Mouse (Mus musculus): Measurements from ENCODE around the gene Tnfrsf25. TPM values are rescaled to one million over a fixed set of nuclear protein-coding genes. Genes with fewer than 3 reads are reported as not detected.
A peak's percentile ranks its signal among the peaks of the same experiment; 100 is the strongest.

Gene Tnfrsf25
- polyA plus RNA-seq, 1 experiment from 2014 or later: 0.88 TPM

GRCm38 (mm10) chr4:152136112-152136875, 20.6 kb downstream of the Tnfrsf25 start:
- no peak overlapping the region for H3K4me2 ChIP-seq
- H3K36me3 ChIP-seq (ENCODE audit: poor library complexity, severe bottlenecking): no peaks in the 10 kb centered on the region
- H3K9me3 ChIP-seq (replicated peaks): no peaks in the 10 kb centered on the region
- WGBS: 30% methylated on average over 6 of the region's 6 CpGs
- no peak overlapping the region for H3K4me3 ChIP-seq
- H3K27me3 ChIP-seq: peaks cover 84% of the 10 kb centered on the region
- no peak overlapping the region for H3K27ac ChIP-seq
- H3K9ac ChIP-seq: no peak overlapping the region
- peaks cover 26% of the 10 kb centered on the region for H3K4me1 ChIP-seq
- no peak for ATAC-seq

GRCm38 (mm10) chr4:152136876-152137250, 21.1 kb downstream of the Tnfrsf25 start:
- ATAC-seq: no peak
- Histone ChIP-seq H3K9ac (no peak overlapping the region), H3K27me3 (peaks cover 82% of the 10 kb centered on the region), H3K36me3 (ENCODE audit: poor library complexity, severe bottlenecking) (no peaks in the 10 kb centered on the region), H3K4me3 (no peak overlapping the region), H3K27ac (no peak overlapping the region), H3K4me1 (peaks cover 20% of the 10 kb centered on the region), H3K9me3 (replicated peaks) (no peaks in the 10 kb centered on the region), H3K4me2 (no peak overlapping the region)
- WGBS: 98% methylated on average over 2 of the region's 2 CpGs

GRCm38 (mm10) chr4:152138497-152139260, 22.9 kb downstream of the Tnfrsf25 start:
- no peak overlapping the region for H3K9ac ChIP-seq
- H3K27ac ChIP-seq: no peak overlapping the region
- peak overlapping the region; percentile 37 for H3K4me3 ChIP-seq
- peak; percentile 73 for ATAC-seq
- no peaks in the 10 kb centered on the region for H3K36me3 ChIP-seq (ENCODE audit: poor library complexity, severe bottlenecking)
- H3K4me2 ChIP-seq: peak overlapping the region; percentile 65
- no peaks in the 10 kb centered on the region for H3K9me3 ChIP-seq (replicated peaks)
- 3% methylated on average over 51 of the region's 51 CpGs for WGBS
- peaks cover 66% of the 10 kb centered on the region for H3K27me3 ChIP-seq
- H3K4me1 ChIP-seq: peaks cover 11% of the 10 kb centered on the region

GRCm38 (mm10) chr4:152140441-152140840, 24.7 kb downstream of the Tnfrsf25 start:
- no peak overlapping the region for H3K4me3 ChIP-seq
- WGBS: 33% methylated on average over 6 of the region's 6 CpGs
- ATAC-seq: no peak
- no peak overlapping the region for H3K4me2 ChIP-seq
- peaks cover 59% of the 10 kb centered on the region for H3K27me3 ChIP-seq
- H3K9me3 ChIP-seq (replicated peaks): no peaks in the 10 kb centered on the region
- H3K27ac ChIP-seq: no peak overlapping the region
- no peak overlapping the region for H3K9ac ChIP-seq
- peaks cover 11% of the 10 kb centered on the region for H3K4me1 ChIP-seq
- no peaks in the 10 kb centered on the region for H3K36me3 ChIP-seq (ENCODE audit: poor library complexity, severe bottlenecking)

GRCm38 (mm10) chr4:152141521-152142135, 25.9 kb downstream of the Tnfrsf25 start:
- Histone ChIP-seq H3K27me3 (peaks cover 50% of the 10 kb centered on the region), H3K4me3 (no peak overlapping the region), H3K4me2 (no peak overlapping the region), H3K27ac (no peak overlapping the region), H3K36me3 (ENCODE audit: poor library complexity, severe bottlenecking) (no peaks in the 10 kb centered on the region), H3K9me3 (replicated peaks) (no peaks in the 10 kb centered on the region), H3K9ac (no peak overlapping the region), H3K4me1 (peaks cover 11% of the 10 kb centered on the region)
- WGBS: 77% methylated on average over 8 of the region's 8 CpGs
- peak; percentile 34; the same call in 1 of the 2 replicates for ATAC-seq

GRCm38 (mm10) chr4:152143632-152144031, 27.9 kb downstream of the Tnfrsf25 start:
- 22% methylated on average over 1 of the region's 1 CpGs for WGBS
- Histone ChIP-seq H3K27ac (no peak overlapping the region), H3K9ac (no peak overlapping the region), H3K4me2 (no peak overlapping the region), H3K4me3 (no peak overlapping the region), H3K4me1 (peaks cover 4% of the 10 kb centered on the region), H3K36me3 (ENCODE audit: poor library complexity, severe bottlenecking) (no peaks in the 10 kb centered on the region), H3K9me3 (replicated peaks) (no peaks in the 10 kb centered on the region), H3K27me3 (peaks cover 44% of the 10 kb centered on the region)
- no peak for ATAC-seq

GRCm38 (mm10) chr4:152145473-152145872, 29.7 kb downstream of the Tnfrsf25 start:
- Histone ChIP-seq H3K4me2 (no peak overlapping the region), H3K27me3 (peaks cover 46% of the 10 kb centered on the region), H3K9me3 (replicated peaks) (no peaks in the 10 kb centered on the region), H3K9ac (no peak overlapping the region), H3K4me3 (no peak overlapping the region), H3K36me3 (ENCODE audit: poor library complexity, severe bottlenecking) (no peaks in the 10 kb centered on the region), H3K4me1 (no peaks in the 10 kb centered on the region), H3K27ac (no peak overlapping the region)
- no peak for ATAC-seq
- WGBS: 75% methylated on average over 10 of the region's 10 CpGs

GRCm38 (mm10) chr4:152146033-152146827, 30.5 kb downstream of the Tnfrsf25 start:
- Histone ChIP-seq H3K9me3 (replicated peaks) (no peaks in the 10 kb centered on the region), H3K27ac (no peak overlapping the region), H3K4me2 (no peak overlapping the region), H3K27me3 (peaks cover 47% of the 10 kb centered on the region), H3K36me3 (ENCODE audit: poor library complexity, severe bottlenecking) (no peaks in the 10 kb centered on the region), H3K4me3 (no peak overlapping the region), H3K9ac (no peak overlapping the region), H3K4me1 (no peaks in the 10 kb centered on the region)
- ATAC-seq: no peak
- 72% methylated on average over 11 of the region's 11 CpGs for WGBS

GRCm38 (mm10) chr4:152150546-152150945, 34.8 kb downstream of the Tnfrsf25 start:
- Histone ChIP-seq H3K9ac (no peak overlapping the region), H3K4me1 (peaks cover 15% of the 10 kb centered on the region), H3K36me3 (ENCODE audit: poor library complexity, severe bottlenecking) (no peaks in the 10 kb centered on the region), H3K27me3 (peaks cover 78% of the 10 kb centered on the region), H3K9me3 (replicated peaks) (no peaks in the 10 kb centered on the region), H3K4me3 (no peak overlapping the region), H3K27ac (no peak overlapping the region), H3K4me2 (no peak overlapping the region)
- WGBS: 78% methylated on average over 4 of the region's 4 CpGs
- ATAC-seq: no peak

- H3K4me1 ChIP-seq: peaks cover 15% of the 10 kb centered on the region
- no peak for ATAC-seq
- peak overlapping the region; percentile 31 for H3K4me3 ChIP-seq
- H3K4me2 ChIP-seq: peak overlapping the region; percentile 59
- H3K27me3 ChIP-seq: peaks cover 80% of the 10 kb centered on the region
- H3K9me3 ChIP-seq (replicated peaks): no peaks in the 10 kb centered on the region
- H3K27ac ChIP-seq: no peak overlapping the region
- H3K36me3 ChIP-seq (ENCODE audit: poor library complexity, severe bottlenecking): no peaks in the 10 kb centered on the region
- H3K9ac ChIP-seq: 0 out of 2 replicates have a peak overlapping the region, but pooled peaks have one; percentile 45
- 21% methylated on average over 7 of the region's 7 CpGs for WGBS
Measured at GRCm38 (mm10) chr4:152151451-152151965, 35.8 kb downstream of the Tnfrsf25 start.

GRCm38 (mm10) chr4:152151966-152152544, 36.3 kb downstream of the Tnfrsf25 start, which contains the start of gene Espn:
Gene Espn (minus strand): TSS chr4:152152371.
- H3K9ac ChIP-seq: peak within 1 kb of the TSS; percentile 45; the same call in 1 of the 2 replicates
- ATAC-seq: peak; percentile 65; the same call in 1 of the 2 replicates
- H3K4me1 ChIP-seq: peaks cover 15% of the 10 kb centered on the region
- peak within 1 kb of the TSS; percentile 31 for H3K4me3 ChIP-seq
- no peaks in the 10 kb centered on the region for H3K9me3 ChIP-seq (replicated peaks)
- 1% methylated on average over 43 of the region's 57 CpGs for WGBS
- H3K27ac ChIP-seq: no peak within 1 kb of the TSS
- H3K27me3 ChIP-seq: peaks cover 80% of the 10 kb centered on the region
- H3K36me3 ChIP-seq (ENCODE audit: poor library complexity, severe bottlenecking): no peaks in the 10 kb centered on the region
- peak within 1 kb of the TSS; percentile 59 for H3K4me2 ChIP-seq

All from forebrain, embryonic 13.5 days (tissue).